Mouse (Mus musculus): Measurements from ENCODE around the gene Wdfy2.

GRCm38 (mm10) chr14:62829291-62829690 lies 8.2 kb upstream of the Wdfy2 start:
- TF ChIP-seq CTCF (IDR thresholded peaks at IDR 0.05; ENCODE audit: low read depth) (no peak), EP300 (optimal IDR thresholded peaks at IDR 0.05) (no peak)
